Mouse (Mus musculus): ENCODE measurements around the gene Mctp1. TPM values are rescaled to one million over a fixed set of nuclear protein-coding genes. Genes with fewer than 3 reads are reported as not detected.

The Mctp1 gene
- polyA plus RNA-seq, 1 experiment: 19.2 TPM

GRCm38 (mm10) chr13:76827738-76828137 lies 443.4 kb downstream of the Mctp1 start:
- H3K4me3 ChIP-seq (ENCODE audit: insufficient read depth, low read length): no peak overlapping the region
- H3K4me1 ChIP-seq (ENCODE audit: control insufficient read depth, insufficient read depth, low read length): no peaks in the 10 kb centered on the region
- no peak overlapping the region for H3K27ac ChIP-seq (ENCODE audit: insufficient read depth, low read length)
- TF ChIP-seq POLR2A (IDR thresholded peaks at IDR 0.05; ENCODE audit: extremely low read depth, insufficient read depth, low read length) (no peak), CTCF (IDR thresholded peaks at IDR 0.05; ENCODE audit: extremely low read depth, insufficient read depth, low read length) (no peak)

GRCm38 (mm10) chr13:76838031-76838430 lies 453.7 kb downstream of the Mctp1 start:
- no peak for TF ChIP-seq CTCF (IDR thresholded peaks at IDR 0.05; ENCODE audit: extremely low read depth, insufficient read depth, low read length)
- TF ChIP-seq POLR2A (IDR thresholded peaks at IDR 0.05; ENCODE audit: extremely low read depth, insufficient read depth, low read length): no peak
- H3K4me1 ChIP-seq (ENCODE audit: control insufficient read depth, insufficient read depth, low read length): no peaks in the 10 kb centered on the region
- H3K4me3 ChIP-seq (ENCODE audit: insufficient read depth, low read length): no peak overlapping the region
- no peak overlapping the region for H3K27ac ChIP-seq (ENCODE audit: insufficient read depth, low read length)

- no peak for TF ChIP-seq POLR2A (IDR thresholded peaks at IDR 0.05; ENCODE audit: extremely low read depth, insufficient read depth, low read length)
- TF ChIP-seq CTCF (IDR thresholded peaks at IDR 0.05; ENCODE audit: extremely low read depth, insufficient read depth, low read length): no peak
- Histone ChIP-seq H3K27ac (ENCODE audit: insufficient read depth, low read length) (no peak overlapping the region), H3K4me1 (ENCODE audit: control insufficient read depth, insufficient read depth, low read length) (no peaks in the 10 kb centered on the region; the same call in 1 of the 2 replicates), H3K4me3 (ENCODE audit: insufficient read depth, low read length) (no peak overlapping the region)
These were observed 456.4 kb downstream of the Mctp1 start for GRCm38 (mm10) chr13:76840712-76841111.

- no peak overlapping the region for H3K4me3 ChIP-seq (ENCODE audit: insufficient read depth, low read length)
- no peaks in the 10 kb centered on the region; the same call in 1 of the 2 replicates for H3K4me1 ChIP-seq (ENCODE audit: control insufficient read depth, insufficient read depth, low read length)
- H3K27ac ChIP-seq (ENCODE audit: insufficient read depth, low read length): no peak overlapping the region
- TF ChIP-seq POLR2A (IDR thresholded peaks at IDR 0.05; ENCODE audit: extremely low read depth, insufficient read depth, low read length) (no peak), CTCF (IDR thresholded peaks at IDR 0.05; ENCODE audit: extremely low read depth, insufficient read depth, low read length) (peak; percentile 69)
These were observed 460.4 kb downstream of the Mctp1 start for GRCm38 (mm10) chr13:76844629-76845255.

- Histone ChIP-seq H3K4me1 (ENCODE audit: control insufficient read depth, insufficient read depth, low read length) (peaks cover 1% of the 10 kb centered on the region; the same call in 1 of the 2 replicates), H3K4me3 (ENCODE audit: insufficient read depth, low read length) (no peak overlapping the region), H3K27ac (ENCODE audit: insufficient read depth, low read length) (no peak overlapping the region)
- TF ChIP-seq POLR2A (IDR thresholded peaks at IDR 0.05; ENCODE audit: extremely low read depth, insufficient read depth, low read length) (no peak), CTCF (IDR thresholded peaks at IDR 0.05; ENCODE audit: extremely low read depth, insufficient read depth, low read length) (no peak)
These were observed 466.2 kb downstream of the Mctp1 start for GRCm38 (mm10) chr13:76850412-76851054.

- no peak overlapping the region for H3K27ac ChIP-seq (ENCODE audit: insufficient read depth, low read length)
These were observed 470.0 kb downstream of the Mctp1 start for GRCm38 (mm10) chr13:76854306-76854705.

GRCm38 (mm10) chr13:76855021-76855420 lies 470.7 kb downstream of the Mctp1 start:
- Histone ChIP-seq H3K4me3 (ENCODE audit: insufficient read depth, low read length) (no peak overlapping the region), H3K27ac (ENCODE audit: insufficient read depth, low read length) (no peak overlapping the region), H3K4me1 (ENCODE audit: control insufficient read depth, insufficient read depth, low read length) (peaks cover 1% of the 10 kb centered on the region; the same call in 1 of the 2 replicates)
- TF ChIP-seq CTCF (IDR thresholded peaks at IDR 0.05; ENCODE audit: extremely low read depth, insufficient read depth, low read length) (no peak), POLR2A (IDR thresholded peaks at IDR 0.05; ENCODE audit: extremely low read depth, insufficient read depth, low read length) (no peak)

More at GRCm38 (mm10) chr13:76854306-76854705, 470.0 kb downstream of the Mctp1 start:
- TF ChIP-seq CTCF (IDR thresholded peaks at IDR 0.05; ENCODE audit: extremely low read depth, insufficient read depth, low read length) (no peak), POLR2A (IDR thresholded peaks at IDR 0.05; ENCODE audit: extremely low read depth, insufficient read depth, low read length) (no peak)
- Histone ChIP-seq H3K4me3 (ENCODE audit: insufficient read depth, low read length) (no peak overlapping the region), H3K4me1 (ENCODE audit: control insufficient read depth, insufficient read depth, low read length) (peaks cover 1% of the 10 kb centered on the region; the same call in 1 of the 2 replicates)

GRCm38 (mm10) chr13:76857024-76857423 lies 472.7 kb downstream of the Mctp1 start:
- H3K4me1 ChIP-seq (ENCODE audit: control insufficient read depth, insufficient read depth, low read length): no peaks in the 10 kb centered on the region
- no peak overlapping the region for H3K27ac ChIP-seq (ENCODE audit: insufficient read depth, low read length)
- TF ChIP-seq CTCF (IDR thresholded peaks at IDR 0.05; ENCODE audit: extremely low read depth, insufficient read depth, low read length) (no peak), POLR2A (IDR thresholded peaks at IDR 0.05; ENCODE audit: extremely low read depth, insufficient read depth, low read length) (no peak)
- no peak overlapping the region for H3K4me3 ChIP-seq (ENCODE audit: insufficient read depth, low read length)

GRCm38 (mm10) chr13:76858078-76858482 lies 473.7 kb downstream of the Mctp1 start:
- H3K27ac ChIP-seq (ENCODE audit: insufficient read depth, low read length): no peak overlapping the region
- no peak overlapping the region for H3K4me3 ChIP-seq (ENCODE audit: insufficient read depth, low read length)
- H3K4me1 ChIP-seq (ENCODE audit: control insufficient read depth, insufficient read depth, low read length): no peaks in the 10 kb centered on the region
- TF ChIP-seq CTCF (IDR thresholded peaks at IDR 0.05; ENCODE audit: extremely low read depth, insufficient read depth, low read length): no peak
- no peak for TF ChIP-seq POLR2A (IDR thresholded peaks at IDR 0.05; ENCODE audit: extremely low read depth, insufficient read depth, low read length)

- Histone ChIP-seq H3K4me1 (ENCODE audit: control insufficient read depth, insufficient read depth, low read length) (no peaks in the 10 kb centered on the region), H3K27ac (ENCODE audit: insufficient read depth, low read length) (no peak overlapping the region), H3K4me3 (ENCODE audit: insufficient read depth, low read length) (no peak overlapping the region)
- TF ChIP-seq POLR2A (IDR thresholded peaks at IDR 0.05; ENCODE audit: extremely low read depth, insufficient read depth, low read length) (no peak), CTCF (IDR thresholded peaks at IDR 0.05; ENCODE audit: extremely low read depth, insufficient read depth, low read length) (no peak)
These were observed 486.0 kb downstream of the Mctp1 start for GRCm38 (mm10) chr13:76870291-76870690.
